Mouse (Mus musculus) hindbrain, embryonic 16.5 days (tissue): ENCODE measurements around the gene Timm10b. TPM values are rescaled to one million over a fixed set of nuclear protein-coding genes. Genes with fewer than 3 reads are reported as not detected.

ENCODE experiments used
- ATAC-seq: fragments of 200-750 bp; cut with Nextera tagmentation; 2 replicates; pipeline ENCODE4 v1.8.0; 2017; ENCODE audit warnings: moderate TSS enrichment, moderate library complexity
- H3K27ac ChIP-seq: fragments of 300-500 bp; sonication (generic); 2 replicates; pipeline ENCODE4 v1.5.1; 2014; ENCODE audit warnings: low read depth, mild to moderate bottlenecking, control low read depth, low read length, moderate library complexity
- H3K27me3 ChIP-seq: fragments of 300-500 bp; sonication (generic); replicated peaks from 2 replicates; pipeline ENCODE4 v1.6.1; 2014; ENCODE audit warnings: low read length; ENCODE audit not compliant: control insufficient read depth, insufficient read depth
- H3K36me3 ChIP-seq: fragments of 300-500 bp; sonication (generic); 2 replicates; pipeline ENCODE4 v1.6.1; 2014; ENCODE audit warnings: mild to moderate bottlenecking, low read length, moderate library complexity, mixed read lengths; ENCODE audit not compliant: control insufficient read depth, insufficient read depth
- H3K4me1 ChIP-seq: fragments of 300-500 bp; sonication (generic); 2 replicates; pipeline ENCODE4 v1.6.1; 2014; ENCODE audit warnings: low read depth, low read length; ENCODE audit not compliant: control insufficient read depth, insufficient read depth
- H3K4me2 ChIP-seq: fragments of 300-500 bp; sonication (generic); 2 replicates; pipeline ENCODE4 v1.6.1; 2014; ENCODE audit warnings: mild to moderate bottlenecking, low read length, control low read depth, moderate library complexity
- H3K4me3 ChIP-seq: fragments of 300-500 bp; sonication (generic); 2 replicates; pipeline ENCODE4 v1.5.1; 2014; ENCODE audit warnings: mild to moderate bottlenecking, low read length, control low read depth, moderate library complexity
- H3K9ac ChIP-seq: fragments of 300-500 bp; sonication (generic); 2 replicates; pipeline ENCODE4 v1.6.1; 2014; ENCODE audit warnings: low read depth, mild to moderate bottlenecking, control low read depth, low read length, moderate library complexity
- H3K9me3 ChIP-seq: fragments of 300-500 bp; sonication (generic); 2 replicates; pipeline ENCODE4 v1.6.1; 2014; ENCODE audit warnings: mild to moderate bottlenecking, low read length, moderate library complexity; ENCODE audit not compliant: control insufficient read depth
- WGBS: fragments of 180-500 bp; shearing (Covaris S2); extraction: QIAGEN DNeasy Blood & Tissue Kit; methylation state at CpG from one replicate; pipeline ENCODE4 v1.1.7; 2014; 5-methylcytosine and 5-hydroxymethylcytosine counted together
- polyA plus RNA-seq: library from polyadenylated mRNA; unstranded; fragments of >200 nt; fragmentation: Nextera tagmentation; extraction: Ambion mirVana; gene quantifications from 2 replicates; pipeline ENCODE4 v1.2.1, GENCODE M21; 2015

Gene Timm10b
- polyA plus RNA-seq = 145 and 159 TPM in 2 replicates

DNA sequence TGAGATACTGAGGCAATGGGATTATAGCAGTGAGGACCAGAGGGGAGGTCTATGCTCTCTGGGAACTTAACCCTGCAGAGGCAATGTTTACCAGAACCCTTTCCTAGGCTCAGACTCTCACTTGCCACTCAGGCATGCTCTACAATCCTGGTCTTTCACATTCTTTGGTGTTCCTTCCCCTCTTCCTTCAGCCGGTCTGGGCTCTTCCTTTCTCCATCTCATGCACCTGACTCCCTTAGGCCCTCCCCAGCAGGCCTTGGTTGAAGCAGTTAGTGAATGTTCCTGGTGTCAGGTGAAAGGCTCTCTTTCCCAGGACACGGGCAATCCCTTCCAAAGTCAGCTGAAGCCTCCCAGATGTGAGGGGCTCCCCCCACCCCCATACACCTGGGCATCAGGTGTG is at the start of gene Timm10b:
Gene Timm10b, plus strand, starts transcription at position 301 of the 400 bp plus-strand sequence.
- Histone ChIP-seq H3K27me3 (no peaks in the 10 kb centered on the region), H3K9ac (peak within 1 kb of the TSS; percentile 87), H3K4me1 (peaks cover 21% of the 10 kb centered on the region), H3K27ac (peak within 1 kb of the TSS; percentile 90), H3K9me3 (no peaks in the 10 kb centered on the region), H3K4me2 (peak within 1 kb of the TSS; percentile 85), H3K36me3 (peaks cover 15% of the 10 kb centered on the region), H3K4me3 (peak within 1 kb of the TSS; percentile 72)
- 0 out of 2 replicates have a peak, but pooled peaks have one; percentile 0 for ATAC-seq
- 2% methylated on average over 2 of the region's 2 CpGs for WGBS

DNA sequence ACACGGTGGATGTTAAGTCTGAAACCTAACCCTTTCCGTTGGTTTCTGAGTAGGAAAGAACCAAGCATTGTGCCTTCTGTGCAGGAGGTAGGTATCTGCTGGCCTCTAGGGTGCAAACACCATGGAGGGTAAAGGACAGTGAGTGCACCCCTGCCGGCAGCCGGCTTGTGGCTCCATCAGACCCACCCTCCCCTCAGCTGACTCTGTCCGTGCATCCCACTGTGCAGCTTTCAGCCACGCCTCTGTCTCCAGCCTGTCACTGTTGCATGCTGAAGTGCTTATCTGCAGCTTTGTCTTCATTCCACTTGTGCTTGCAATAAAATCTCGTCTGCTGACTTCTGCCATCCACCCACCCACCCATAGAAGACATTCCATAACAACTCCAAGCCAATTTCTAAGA is 49.8 kb upstream of the Timm10b start:
- 22% methylated on average over 7 of the region's 7 CpGs for WGBS
- Histone ChIP-seq H3K9ac (no peak overlapping the region), H3K4me3 (no peak overlapping the region), H3K4me2 (no peak overlapping the region), H3K27ac (no peak overlapping the region), H3K9me3 (no peaks in the 10 kb centered on the region), H3K4me1 (no peaks in the 10 kb centered on the region), H3K27me3 (no peaks in the 10 kb centered on the region), H3K36me3 (no peaks in the 10 kb centered on the region)
- ATAC-seq = no peak

DNA sequence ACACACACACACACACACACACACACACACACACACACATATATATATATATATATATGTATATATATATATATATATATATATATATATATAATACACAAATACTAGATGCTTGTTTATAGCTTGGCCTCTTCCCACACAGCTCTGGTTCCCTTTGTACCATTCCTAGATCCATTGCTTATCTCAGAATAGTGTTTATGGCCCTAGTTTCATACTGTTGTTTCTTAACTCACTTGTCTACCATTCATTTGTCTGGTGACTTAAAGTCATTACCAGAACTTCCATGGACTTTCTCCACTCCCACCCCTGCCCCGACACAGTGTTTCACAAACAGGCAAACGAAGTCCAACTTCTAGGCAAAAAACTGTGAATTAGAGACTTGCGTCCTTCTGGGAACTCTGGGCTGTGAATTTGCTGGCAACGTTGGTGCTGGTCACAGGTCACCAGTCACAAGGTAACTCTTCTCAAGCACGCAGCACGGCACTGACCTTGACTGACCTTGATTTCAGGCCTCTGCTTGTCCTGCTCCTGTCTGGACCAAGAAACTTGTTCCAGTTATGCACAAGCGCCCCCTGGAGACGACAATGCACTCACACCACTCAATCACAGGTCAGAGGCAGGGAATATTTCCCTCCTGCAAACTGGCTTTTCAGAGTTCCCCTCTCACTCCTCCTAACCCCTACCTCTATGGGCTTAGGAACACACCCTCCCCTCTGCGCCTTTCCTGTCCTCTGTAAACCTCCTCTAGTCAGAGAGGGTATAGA is 36.8 kb upstream of the Timm10b start:
- peak; percentile 68; the same call in 1 of the 2 replicates for ATAC-seq
- no peaks in the 10 kb centered on the region; the same call in 1 of the 2 replicates for H3K9me3 ChIP-seq
- no peaks in the 10 kb centered on the region for H3K36me3 ChIP-seq
- H3K4me2 ChIP-seq = no peak overlapping the region
- H3K4me3 ChIP-seq = no peak overlapping the region
- no peaks in the 10 kb centered on the region for H3K27me3 ChIP-seq
- 36% methylated on average over 9 of the region's 9 CpGs for WGBS
- H3K4me1 ChIP-seq = no peaks in the 10 kb centered on the region
- no peak overlapping the region for H3K9ac ChIP-seq
- H3K27ac ChIP-seq = no peak overlapping the region

DNA sequence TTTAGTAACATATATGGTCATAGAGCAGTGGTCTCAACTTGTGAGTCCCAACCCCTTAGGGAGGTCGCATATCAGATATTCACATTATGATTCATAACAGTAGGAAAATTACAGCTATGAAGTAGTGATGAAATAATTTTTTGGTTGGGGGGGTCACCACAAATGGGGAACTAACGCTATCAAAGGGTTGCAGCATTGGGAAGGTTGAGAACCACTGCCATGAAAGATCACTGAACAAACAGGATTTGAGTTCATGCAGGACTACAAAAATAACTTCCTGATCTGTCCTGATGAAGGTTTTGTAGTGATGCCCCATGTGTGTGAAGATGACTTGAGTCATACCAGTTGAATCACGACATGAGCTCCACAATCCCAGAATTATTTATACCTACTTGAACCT is 31.4 kb upstream of the Timm10b start:
- H3K36me3 ChIP-seq = peaks cover 38% of the 10 kb centered on the region
- ATAC-seq = no peak
- H3K27me3 ChIP-seq = no peaks in the 10 kb centered on the region
- H3K9ac ChIP-seq = no peak overlapping the region
- H3K4me2 ChIP-seq = no peak overlapping the region
- no peaks in the 10 kb centered on the region; the same call in 1 of the 2 replicates for H3K9me3 ChIP-seq
- H3K4me1 ChIP-seq = no peaks in the 10 kb centered on the region
- no peak overlapping the region for H3K27ac ChIP-seq
- 92% methylated on average over 3 of the region's 3 CpGs for WGBS
- H3K4me3 ChIP-seq = no peak overlapping the region

DNA sequence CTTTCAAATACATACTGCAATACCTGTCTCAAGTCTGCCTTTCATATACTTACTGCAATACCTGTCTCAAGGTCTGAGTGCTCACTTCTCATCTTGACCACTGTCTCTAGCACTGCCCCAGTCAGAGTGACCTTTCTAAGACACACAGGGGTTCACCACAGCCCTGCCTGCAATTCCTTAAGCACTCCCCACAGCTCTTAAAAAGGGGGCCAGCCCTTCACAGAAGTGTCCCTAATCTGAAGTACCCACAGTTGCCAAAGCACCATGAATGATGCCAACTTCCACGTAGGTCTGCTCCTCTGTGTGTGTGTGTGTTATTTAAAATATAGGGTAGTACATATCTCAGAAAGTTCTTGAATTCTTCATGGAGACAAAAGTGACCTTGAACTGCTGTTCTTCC is 28.1 kb upstream of the Timm10b start:
- H3K9ac ChIP-seq = no peak overlapping the region
- 100% methylated on average over 1 of the region's 1 CpGs for WGBS
- no peaks in the 10 kb centered on the region for H3K4me1 ChIP-seq
- no peak overlapping the region for H3K27ac ChIP-seq
- H3K9me3 ChIP-seq = no peaks in the 10 kb centered on the region
- no peak overlapping the region for H3K4me2 ChIP-seq
- ATAC-seq = no peak
- no peaks in the 10 kb centered on the region for H3K27me3 ChIP-seq
- peaks cover 60% of the 10 kb centered on the region for H3K36me3 ChIP-seq
- no peak overlapping the region for H3K4me3 ChIP-seq

DNA sequence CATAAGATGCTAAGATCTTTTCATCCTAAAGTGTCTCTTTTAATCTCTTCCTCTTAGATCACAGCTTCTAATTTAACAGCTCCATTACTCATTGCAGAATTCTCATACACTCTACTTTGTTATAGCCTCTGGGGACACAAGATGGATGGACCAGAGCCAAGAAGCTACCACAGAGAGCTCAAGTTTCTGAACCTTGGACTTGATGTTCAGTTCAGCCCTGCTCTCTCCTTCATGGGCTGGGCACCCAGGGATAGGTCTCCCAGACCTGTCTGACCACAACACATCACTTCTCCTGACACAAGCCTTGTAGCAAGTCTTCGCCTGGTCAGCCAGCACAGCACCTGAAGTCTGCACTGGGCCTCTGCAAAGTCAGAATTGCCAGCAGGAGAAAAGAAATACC is 25.5 kb upstream of the Timm10b start:
- H3K4me2 ChIP-seq = no peak overlapping the region
- ATAC-seq = no peak
- no peak overlapping the region for H3K27ac ChIP-seq
- no peak overlapping the region for H3K9ac ChIP-seq
- peaks cover 81% of the 10 kb centered on the region for H3K36me3 ChIP-seq
- no peak overlapping the region for H3K4me3 ChIP-seq
- WGBS = 93% methylated on average over 1 of the region's 1 CpGs
- H3K27me3 ChIP-seq = no peaks in the 10 kb centered on the region
- H3K9me3 ChIP-seq = no peaks in the 10 kb centered on the region
- no peaks in the 10 kb centered on the region for H3K4me1 ChIP-seq

DNA sequence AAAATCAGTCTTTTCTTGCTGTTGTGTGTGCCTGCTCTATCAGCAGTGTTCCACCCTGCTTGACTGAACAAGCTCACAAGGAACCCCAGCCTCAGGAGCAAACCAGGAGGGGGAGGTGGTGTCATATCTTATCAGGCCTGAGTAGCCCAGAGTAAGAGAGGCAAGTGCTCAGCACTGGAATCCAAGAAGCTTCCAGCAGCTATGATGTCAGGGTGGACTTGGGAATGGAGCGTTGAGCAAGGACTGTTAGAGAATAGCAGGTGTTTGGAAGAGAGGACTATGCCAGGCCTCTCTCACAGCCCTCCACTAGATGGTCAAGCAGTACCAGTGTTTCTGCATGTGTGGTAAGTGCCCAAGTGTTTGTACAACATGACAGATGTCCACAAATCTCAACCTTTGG is 24.1 kb upstream of the Timm10b start:
- H3K9ac ChIP-seq = no peak overlapping the region
- 91% methylated on average over 1 of the region's 1 CpGs for WGBS
- no peak overlapping the region for H3K4me3 ChIP-seq
- H3K27ac ChIP-seq = no peak overlapping the region
- H3K4me1 ChIP-seq = no peaks in the 10 kb centered on the region
- H3K27me3 ChIP-seq = no peaks in the 10 kb centered on the region
- no peak for ATAC-seq
- H3K36me3 ChIP-seq = peaks cover 78% of the 10 kb centered on the region
- H3K9me3 ChIP-seq = no peaks in the 10 kb centered on the region
- no peak overlapping the region for H3K4me2 ChIP-seq

DNA sequence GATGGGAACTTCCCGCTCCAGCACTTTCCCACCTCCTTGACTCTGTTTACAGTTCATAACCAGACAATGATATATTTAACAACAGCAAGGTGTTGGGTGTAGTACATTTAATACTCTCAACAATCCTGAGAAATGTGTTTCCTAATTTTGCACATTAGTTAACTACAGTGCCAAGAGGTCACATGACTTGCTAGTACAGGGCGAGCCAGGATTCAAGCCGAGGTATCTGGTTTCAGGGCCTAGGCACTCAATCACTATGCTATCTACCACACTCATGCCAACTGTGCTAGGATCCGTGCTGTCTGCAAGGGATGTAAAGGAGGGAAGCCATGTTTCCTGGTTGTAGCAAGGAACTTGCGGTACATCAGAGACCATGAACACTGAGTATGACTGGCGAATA is 23.3 kb upstream of the Timm10b start:
- Histone ChIP-seq H3K36me3 (peaks cover 71% of the 10 kb centered on the region), H3K9me3 (no peaks in the 10 kb centered on the region), H3K27me3 (no peaks in the 10 kb centered on the region), H3K4me1 (no peaks in the 10 kb centered on the region), H3K27ac (no peak overlapping the region), H3K4me3 (no peak overlapping the region), H3K9ac (no peak overlapping the region), H3K4me2 (no peak overlapping the region)
- ATAC-seq = no peak
- WGBS = 93% methylated on average over 6 of the region's 6 CpGs

DNA sequence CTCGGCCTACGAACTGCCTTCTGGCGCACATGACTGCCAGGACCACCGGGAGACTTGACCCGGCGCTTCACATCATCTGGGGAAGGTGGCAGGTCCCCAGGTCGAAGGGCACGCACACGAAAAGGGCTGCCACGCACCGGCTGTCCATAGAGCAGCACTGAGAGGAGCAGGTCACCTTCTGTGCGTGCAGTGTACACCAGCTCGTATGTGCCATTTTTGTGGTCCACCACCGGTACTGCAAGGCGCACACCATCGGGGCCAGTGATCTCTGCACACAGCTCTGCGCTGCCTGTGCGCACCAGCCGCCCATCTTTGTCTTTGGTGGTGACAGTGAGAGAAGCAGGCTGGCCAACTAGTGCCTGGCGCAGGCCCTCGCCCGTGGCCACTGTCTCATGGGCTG is 22.0 kb upstream of the Timm10b start:
- H3K4me3 ChIP-seq = no peak overlapping the region
- H3K36me3 ChIP-seq = peaks cover 65% of the 10 kb centered on the region
- H3K9me3 ChIP-seq = no peaks in the 10 kb centered on the region
- H3K4me2 ChIP-seq = no peak overlapping the region
- no peak overlapping the region for H3K9ac ChIP-seq
- no peaks in the 10 kb centered on the region for H3K27me3 ChIP-seq
- WGBS = 95% methylated on average over 22 of the region's 22 CpGs
- no peaks in the 10 kb centered on the region for H3K4me1 ChIP-seq
- ATAC-seq = no peak
- no peak overlapping the region for H3K27ac ChIP-seq
